Mouse (Mus musculus) lung, adult 2 months (tissue): Measurements from ENCODE around the gene Dmxl2. TPM values are rescaled to one million over a fixed set of nuclear protein-coding genes. Genes with fewer than 3 reads are reported as not detected.

ENCODE experiments used
- DNase-seq: peaks from one replicate; pipeline ENCODE4 v3.0.0; 2022
- H3K4me1 ChIP-seq: fragments of 200-500 bp; 2 replicates; pipeline ENCODE4 v1.6.1; 2011; ENCODE audit warnings: low read length; ENCODE audit not compliant: control insufficient read depth, insufficient read depth
- H3K4me3 ChIP-seq: fragments of 200-500 bp; replicated peaks from 2 replicates; pipeline ENCODE3; 2011; ENCODE audit warnings: low read depth, mild to moderate bottlenecking, control low read depth, low read length; ENCODE audit errors: extremely low read depth
- CTCF ChIP-seq: fragments of 200-500 bp; IDR thresholded peaks from 2 replicates; pipeline ENCODE4 v1.5.1; 2011; ENCODE audit warnings: mild to moderate bottlenecking, low read length, control low read depth; ENCODE audit not compliant: insufficient read depth
- POLR2A ChIP-seq: fragments of 200-500 bp; IDR thresholded peaks from 2 replicates; pipeline ENCODE4 v1.6.1; 2011; ENCODE audit warnings: low read depth, mild to moderate bottlenecking, control low read depth, low read length, borderline replicate concordance; ENCODE audit errors: extremely low read depth
- WGBS: fragments of 180-500 bp; shearing (Covaris S2); methylation state at CpG from one replicate; pipeline ENCODE4 v1.1.7; 2018; 5-methylcytosine and 5-hydroxymethylcytosine counted together
- polyA plus RNA-seq: library from polyadenylated mRNA; depleted of rRNA; stranded (reverse); fragments of >200 nt; gene quantifications from 2 replicates; pipeline ENCODE4 v1.2.3, GENCODE M21; 2012

Gene Dmxl2
- polyA plus RNA-seq, 1 experiment = 6.6 TPM

- TF ChIP-seq CTCF (no peak), POLR2A (no peak)
- WGBS = 1% methylated on average over 43 of the region's 43 CpGs
- Histone ChIP-seq H3K4me1 (no peaks in the 10 kb centered on the region; the same call in 1 of the 2 replicates), H3K4me3 (peak overlapping the region; percentile 93)
- no peak for DNase-seq
These were observed 484 bp downstream of the Dmxl2 start for GRCm38 (mm10) chr9:54500832-54501452.

GRCm38 (mm10) chr9:54499791-54500190, 1.6 kb downstream of the Dmxl2 start:
- Histone ChIP-seq H3K4me1 (no peaks in the 10 kb centered on the region; the same call in 1 of the 2 replicates), H3K4me3 (no peak overlapping the region)
- no peak for TF ChIP-seq CTCF
- 89% methylated on average over 3 of the region's 3 CpGs for WGBS
- DNase-seq = no peak

GRCm38 (mm10) chr9:54499291-54499690, 2.1 kb downstream of the Dmxl2 start:
- Histone ChIP-seq H3K4me3 (no peak overlapping the region), H3K4me1 (no peaks in the 10 kb centered on the region; the same call in 1 of the 2 replicates)
- no peak for TF ChIP-seq POLR2A
- no peak for TF ChIP-seq CTCF
- no peak for DNase-seq
- WGBS = 83% methylated on average over 6 of the region's 6 CpGs

DNA sequence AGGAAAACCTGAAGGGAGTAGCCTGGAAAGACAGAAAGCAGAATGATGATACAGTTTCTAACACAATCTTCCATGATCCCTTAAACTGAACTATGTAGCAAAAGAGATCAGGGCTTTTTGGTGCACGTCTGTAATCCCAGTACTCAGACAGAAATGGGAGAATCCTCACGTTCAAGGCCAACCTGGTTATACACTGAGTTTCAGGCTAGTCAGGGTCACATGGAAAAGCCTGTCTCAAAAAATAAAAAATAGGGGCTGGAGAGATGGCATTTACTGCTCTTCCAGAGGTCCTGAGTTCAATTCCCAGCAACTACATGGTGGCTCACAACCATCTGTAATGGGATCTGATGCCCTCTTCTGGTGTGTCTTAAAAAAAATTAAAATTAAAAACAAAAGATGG, 11.0 kb downstream of the Dmxl2 start:
- Histone ChIP-seq H3K4me1 (no peaks in the 10 kb centered on the region), H3K4me3 (no peak overlapping the region)
- 82% methylated on average over 2 of the region's 2 CpGs for WGBS
- no peak for TF ChIP-seq POLR2A
- TF ChIP-seq CTCF = no peak
- DNase-seq = no peak

- TF ChIP-seq CTCF (no peak), POLR2A (no peak)
- H3K4me3 ChIP-seq = no peak overlapping the region
- no peaks in the 10 kb centered on the region for H3K4me1 ChIP-seq
- no peak for DNase-seq
- 51% methylated on average over 2 of the region's 2 CpGs for WGBS
These were observed 11.8 kb downstream of the Dmxl2 start for GRCm38 (mm10) chr9:54489599-54489998.

DNA sequence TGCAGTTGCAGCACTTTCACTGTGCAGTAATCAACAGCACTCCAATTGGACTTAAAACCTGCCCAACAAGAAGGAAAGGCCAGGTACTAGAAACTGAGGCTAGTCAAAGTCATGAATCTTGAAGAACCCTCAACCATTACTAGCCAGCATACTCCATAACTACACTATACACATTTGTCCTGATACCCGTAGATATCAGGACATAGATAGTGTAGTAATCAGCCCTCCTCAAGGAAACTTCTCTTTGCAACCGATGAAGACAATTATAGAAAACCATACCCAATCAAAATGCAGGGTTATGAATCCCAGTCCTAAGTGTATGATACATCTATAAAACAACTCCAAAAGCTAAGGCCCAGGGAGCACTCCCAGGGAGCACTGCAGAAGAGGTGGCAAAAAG, 16.5 kb downstream of the Dmxl2 start:
- Histone ChIP-seq H3K4me3 (no peak overlapping the region), H3K4me1 (no peaks in the 10 kb centered on the region)
- no peak for TF ChIP-seq CTCF
- TF ChIP-seq POLR2A = no peak
- WGBS = 86% methylated on average over 2 of the region's 2 CpGs
- no peak for DNase-seq

DNA sequence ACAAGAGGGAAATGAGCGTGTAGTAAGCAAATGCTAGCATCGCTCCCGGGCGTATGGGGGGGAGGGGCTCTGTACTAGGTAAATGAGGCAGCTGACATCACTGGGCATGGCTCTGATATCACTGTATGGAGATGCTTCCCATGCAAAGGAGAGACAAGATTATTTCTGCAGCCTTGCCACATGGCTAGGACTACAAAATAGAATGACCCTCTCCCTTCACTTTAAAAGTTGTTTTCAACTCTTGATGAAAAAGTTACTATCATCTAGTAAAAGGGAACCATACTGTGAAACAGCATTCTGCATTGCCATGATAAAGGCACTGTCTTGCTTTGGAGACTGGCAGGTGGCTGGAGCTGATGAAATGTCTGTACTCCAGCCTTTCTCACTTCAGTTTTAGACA, 18.2 kb downstream of the Dmxl2 start:
- no peak for TF ChIP-seq CTCF
- no peak for TF ChIP-seq POLR2A
- Histone ChIP-seq H3K4me1 (no peaks in the 10 kb centered on the region), H3K4me3 (no peak overlapping the region)
- DNase-seq = no peak
- WGBS = 77% methylated on average over 4 of the region's 4 CpGs

- TF ChIP-seq POLR2A (no peak), CTCF (no peak)
- no peak for DNase-seq
- WGBS = 87% methylated on average over 4 of the region's 4 CpGs
- H3K4me3 ChIP-seq = no peak overlapping the region
- no peaks in the 10 kb centered on the region for H3K4me1 ChIP-seq
These were observed 18.7 kb downstream of the Dmxl2 start for GRCm38 (mm10) chr9:54482763-54483162.

GRCm38 (mm10) chr9:54479054-54479453, 22.4 kb downstream of the Dmxl2 start:
- DNase-seq = no peak
- WGBS = 92% methylated on average over 1 of the region's 1 CpGs
- H3K4me3 ChIP-seq = no peak overlapping the region
- no peaks in the 10 kb centered on the region for H3K4me1 ChIP-seq
- no peak for TF ChIP-seq CTCF
- TF ChIP-seq POLR2A = no peak

GRCm38 (mm10) chr9:54478117-54478516, 23.3 kb downstream of the Dmxl2 start:
- 59% methylated on average over 3 of the region's 3 CpGs for WGBS
- Histone ChIP-seq H3K4me1 (no peaks in the 10 kb centered on the region), H3K4me3 (no peak overlapping the region)
- TF ChIP-seq CTCF (no peak), POLR2A (no peak)
- no peak for DNase-seq

DNA sequence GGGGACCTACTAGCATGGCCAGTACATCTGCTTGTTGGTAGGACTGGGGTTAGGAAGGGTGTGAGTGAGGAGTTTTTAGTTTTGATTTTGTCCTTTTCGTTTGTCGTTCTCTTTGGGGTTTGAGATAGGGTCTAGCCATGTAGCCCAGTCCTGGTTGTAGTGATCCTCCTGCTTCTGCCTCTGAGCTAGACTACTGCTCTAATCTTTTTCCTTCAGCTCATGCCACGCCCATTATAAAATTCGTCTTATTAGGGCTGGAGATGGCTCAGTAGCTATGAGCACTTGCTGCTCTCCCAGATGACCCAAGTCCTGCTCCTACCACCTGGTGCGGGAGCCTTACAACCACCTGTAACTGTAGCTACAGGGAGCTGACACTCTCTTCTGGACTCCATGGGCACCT, 26.9 kb downstream of the Dmxl2 start:
- TF ChIP-seq CTCF (no peak), POLR2A (no peak)
- no peak for DNase-seq
- H3K4me1 ChIP-seq = no peaks in the 10 kb centered on the region
- 85% methylated on average over 5 of the region's 5 CpGs for WGBS
- no peak overlapping the region for H3K4me3 ChIP-seq
